Mouse (Mus musculus) stomach, embryonic 14.5 days (tissue): Measurements from ENCODE around the gene Rrm2. TPM values are rescaled to one million over a fixed set of nuclear protein-coding genes. Genes with fewer than 3 reads are reported as not detected.
A peak's percentile ranks its signal among the peaks of the same experiment; 100 is the strongest.

ENCODE experiments used
- ATAC-seq: fragments of 200-750 bp; cut with Nextera tagmentation; 2 replicates; pipeline ENCODE4 v1.8.0; 2017; ENCODE audit warnings: low read depth, moderate TSS enrichment; ENCODE audit not compliant: insufficient number of reproducible peaks, insufficient read depth, low FRiP score
- H3K27ac ChIP-seq: fragments of 300-500 bp; sonication (generic); 2 replicates; pipeline ENCODE4 v1.5.1; 2014; ENCODE audit warnings: mild to moderate bottlenecking, low read length, moderate library complexity, mixed read lengths
- H3K27me3 ChIP-seq: fragments of 300-500 bp; sonication (generic); 2 replicates; pipeline ENCODE4 v1.6.1; 2014; ENCODE audit warnings: low read length, control low read depth, mixed read lengths; ENCODE audit not compliant: control insufficient read depth, insufficient read depth
- H3K36me3 ChIP-seq: fragments of 300-500 bp; sonication (generic); 2 replicates; pipeline ENCODE4 v1.6.1; 2014; ENCODE audit warnings: mild to moderate bottlenecking, control low read depth, low read length, moderate library complexity, mixed read lengths; ENCODE audit not compliant: control insufficient read depth, insufficient read depth
- H3K4me1 ChIP-seq: fragments of 300-500 bp; sonication (generic); 2 replicates; pipeline ENCODE4 v1.6.1; 2014; ENCODE audit warnings: low read length, control low read depth, mixed read lengths; ENCODE audit not compliant: control insufficient read depth, insufficient read depth
- H3K4me2 ChIP-seq: fragments of 300-500 bp; sonication (generic); replicated peaks from 2 replicates; pipeline ENCODE4 v1.6.1; 2014; ENCODE audit warnings: low read depth, low read length, control low read depth
- H3K4me3 ChIP-seq: fragments of 300-500 bp; sonication (generic); 2 replicates; pipeline ENCODE4 v1.5.1; 2014; ENCODE audit warnings: low read depth, low read length, control low read depth
- H3K9ac ChIP-seq: fragments of 300-500 bp; sonication (generic); replicated peaks from 2 replicates; pipeline ENCODE4 v1.6.1; 2014; ENCODE audit warnings: low read depth, mild to moderate bottlenecking, control low read depth, low read length, moderate library complexity, mixed read lengths
- H3K9me3 ChIP-seq: fragments of 300-500 bp; sonication (generic); 2 replicates; pipeline ENCODE4 v1.6.1; 2016; ENCODE audit warnings: low read depth, low read length, control low read depth; ENCODE audit not compliant: control insufficient read depth
- WGBS: fragments of 180-500 bp; shearing (Covaris S2); extraction: QIAGEN DNeasy Blood & Tissue Kit; methylation state at CpG from one replicate; pipeline ENCODE4 v1.1.7; 2014; 5-methylcytosine and 5-hydroxymethylcytosine counted together
- polyA plus RNA-seq: library from polyadenylated mRNA; unstranded; fragments of >200 nt; fragmentation: Nextera tagmentation; extraction: Ambion mirVana; gene quantifications from 2 replicates; pipeline ENCODE4 v1.2.1, GENCODE M21; 2014

Gene Rrm2
- polyA plus RNA-seq, 1 experiment from 2014 or later = 131 TPM

GRCm38 (mm10) chr12:24708824-24709218, 780 bp downstream of the Rrm2 start:
- Histone ChIP-seq H3K4me3 (peak overlapping the region; percentile 77), H3K36me3 (peaks cover 20% of the 10 kb centered on the region), H3K4me2 (peak overlapping the region; percentile 75), H3K27ac (peak overlapping the region; percentile 74; the same call in 1 of the 2 replicates), H3K9ac (peak overlapping the region; percentile 78), H3K4me1 (peaks cover 24% of the 10 kb centered on the region; the same call in 1 of the 2 replicates), H3K9me3 (no peaks in the 10 kb centered on the region), H3K27me3 (no peaks in the 10 kb centered on the region)
- no peak for ATAC-seq
- WGBS = 0% methylated on average over 17 of the region's 17 CpGs

GRCm38 (mm10) chr12:24709409-24709808, 1.4 kb downstream of the Rrm2 start:
- Histone ChIP-seq H3K4me2 (peak overlapping the region; percentile 75), H3K27me3 (no peaks in the 10 kb centered on the region), H3K4me3 (peak overlapping the region; percentile 77), H3K4me1 (peaks cover 24% of the 10 kb centered on the region; the same call in 1 of the 2 replicates), H3K27ac (peak overlapping the region; percentile 74; the same call in 1 of the 2 replicates), H3K36me3 (peaks cover 22% of the 10 kb centered on the region), H3K9ac (peak overlapping the region; percentile 78), H3K9me3 (no peaks in the 10 kb centered on the region)
- ATAC-seq = no peak
- WGBS = 14% methylated on average over 6 of the region's 6 CpGs

GRCm38 (mm10) chr12:24709831-24710508, 1.9 kb downstream of the Rrm2 start:
- peak; percentile 40 for ATAC-seq
- H3K36me3 ChIP-seq = peaks cover 28% of the 10 kb centered on the region

GRCm38 (mm10) chr12:24710672-24711071, 2.6 kb downstream of the Rrm2 start:
- H3K4me3 ChIP-seq = no peak overlapping the region
- no peak for ATAC-seq
- 64% methylated on average over 5 of the region's 5 CpGs for WGBS
- peaks cover 28% of the 10 kb centered on the region for H3K36me3 ChIP-seq
- peaks cover 24% of the 10 kb centered on the region; the same call in 1 of the 2 replicates for H3K4me1 ChIP-seq
- 0 out of 2 replicates have a peak overlapping the region, but pooled peaks have one; percentile 75 for H3K4me2 ChIP-seq
- no peaks in the 10 kb centered on the region for H3K27me3 ChIP-seq
- no peak overlapping the region for H3K9ac ChIP-seq
- H3K27ac ChIP-seq = no peak overlapping the region
- no peaks in the 10 kb centered on the region for H3K9me3 ChIP-seq

More at GRCm38 (mm10) chr12:24709831-24710508, 1.9 kb downstream of the Rrm2 start:
- Histone ChIP-seq H3K4me3 (peak overlapping the region; percentile 77), H3K4me2 (peak overlapping the region; percentile 75), H3K4me1 (peaks cover 24% of the 10 kb centered on the region; the same call in 1 of the 2 replicates), H3K9ac (no peak overlapping the region), H3K9me3 (no peaks in the 10 kb centered on the region), H3K27ac (peak overlapping the region; percentile 74; the same call in 1 of the 2 replicates), H3K27me3 (no peaks in the 10 kb centered on the region)
- 32% methylated on average over 5 of the region's 5 CpGs for WGBS

- H3K36me3 ChIP-seq = peaks cover 28% of the 10 kb centered on the region
- no peak for ATAC-seq
- no peak overlapping the region for H3K27ac ChIP-seq
- 78% methylated on average over 8 of the region's 8 CpGs for WGBS
- peaks cover 16% of the 10 kb centered on the region; the same call in 1 of the 2 replicates for H3K4me1 ChIP-seq
- no peaks in the 10 kb centered on the region for H3K9me3 ChIP-seq
- H3K27me3 ChIP-seq = no peaks in the 10 kb centered on the region
- no peak overlapping the region for H3K9ac ChIP-seq
- no peak overlapping the region for H3K4me3 ChIP-seq
- H3K4me2 ChIP-seq = no peak overlapping the region
These were observed 4.4 kb downstream of the Rrm2 start for GRCm38 (mm10) chr12:24712396-24712795.

- no peaks in the 10 kb centered on the region for H3K27me3 ChIP-seq
These were observed 6.7 kb downstream of the Rrm2 start for GRCm38 (mm10) chr12:24714579-24715255.

GRCm38 (mm10) chr12:24715268-24715896, 7.3 kb downstream of the Rrm2 start:
- Histone ChIP-seq H3K4me3 (no peak overlapping the region), H3K9me3 (no peaks in the 10 kb centered on the region), H3K27me3 (no peaks in the 10 kb centered on the region), H3K27ac (no peak overlapping the region), H3K36me3 (peaks cover 28% of the 10 kb centered on the region), H3K4me2 (no peak overlapping the region), H3K4me1 (peaks cover 9% of the 10 kb centered on the region; the same call in 1 of the 2 replicates), H3K9ac (no peak overlapping the region)
- 63% methylated on average over 2 of the region's 2 CpGs for WGBS
- ATAC-seq = no peak

More at GRCm38 (mm10) chr12:24714579-24715255, 6.7 kb downstream of the Rrm2 start:
- H3K4me1 ChIP-seq = peaks cover 10% of the 10 kb centered on the region; the same call in 1 of the 2 replicates
- no peak for ATAC-seq
- 77% methylated on average over 5 of the region's 5 CpGs for WGBS
- H3K9me3 ChIP-seq = no peaks in the 10 kb centered on the region
- no peak overlapping the region for H3K27ac ChIP-seq
- no peak overlapping the region for H3K4me3 ChIP-seq
- H3K4me2 ChIP-seq = no peak overlapping the region
- peaks cover 28% of the 10 kb centered on the region for H3K36me3 ChIP-seq
- no peak overlapping the region for H3K9ac ChIP-seq

- Histone ChIP-seq H3K4me3 (no peak overlapping the region), H3K4me1 (peaks cover under 1% of the 10 kb centered on the region; the same call in 1 of the 2 replicates), H3K4me2 (no peak overlapping the region), H3K9ac (no peak overlapping the region), H3K9me3 (no peaks in the 10 kb centered on the region), H3K27me3 (no peaks in the 10 kb centered on the region), H3K27ac (no peak overlapping the region), H3K36me3 (peaks cover 19% of the 10 kb centered on the region)
- ATAC-seq = peak; percentile 64; the same call in 1 of the 2 replicates
- 50% methylated on average over 4 of the region's 4 CpGs for WGBS
These were observed 8.8 kb downstream of the Rrm2 start for GRCm38 (mm10) chr12:24716721-24717301.
